Mouse (Mus musculus): ENCODE data around the gene Vwa3b.

DNA sequence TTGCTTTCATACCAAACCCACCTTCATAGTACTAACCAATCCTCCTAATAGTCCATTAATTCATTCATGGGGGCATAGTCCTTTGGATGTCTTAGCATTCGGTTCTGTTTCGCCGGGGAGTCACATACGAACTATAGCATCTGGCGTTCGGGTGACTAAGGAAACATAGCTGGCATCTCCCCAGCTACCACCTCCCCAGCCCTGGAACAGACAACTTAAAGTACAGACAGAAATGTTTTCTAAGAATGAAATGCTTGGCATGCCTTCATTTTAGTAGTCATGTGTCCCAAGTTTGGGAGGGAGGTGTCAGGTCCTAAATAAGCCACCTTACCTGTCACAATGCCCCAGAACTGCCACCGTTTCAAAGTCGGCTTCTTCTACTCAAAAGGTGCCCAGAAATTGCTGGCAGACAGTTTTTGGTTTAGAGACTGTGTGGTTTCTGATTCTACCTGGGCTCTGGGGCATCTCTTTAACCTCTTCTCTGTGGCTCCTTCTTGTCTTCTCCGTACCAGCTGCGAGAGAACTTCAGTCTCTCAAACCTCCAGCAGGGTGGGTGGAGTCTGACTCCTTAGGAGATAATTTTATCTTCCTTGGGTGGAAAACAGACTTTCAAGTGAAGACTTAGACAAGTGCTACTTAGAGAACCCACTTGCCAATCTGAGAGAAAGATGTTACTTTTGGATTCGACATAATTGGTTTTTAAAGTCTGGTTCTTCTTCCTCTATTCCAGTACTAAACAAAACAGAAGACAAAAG is 39.4 kb downstream of the Vwa3b start:
- TF ChIP-seq CTCF (conservative IDR thresholded peaks at IDR 0.05; ENCODE audit: insufficient read depth, insufficient read length, low read depth, low read length) (no peak), POLR2A (IDR thresholded peaks at IDR 0.05; ENCODE audit: low read depth, low read length) (no peak)

All from kidney, adult 2 months (tissue).